Mouse (Mus musculus) WW6 (cell line): ENCODE data around the gene Fut1.

Experiments
- DNase-seq: peaks from one replicate; pipeline ENCODE4 v3.0.0-alpha.2; 2013; ENCODE audit warnings: low read depth, low spot score

Gene Fut1

GRCm38 (mm10) chr7:45667761-45668160 is 50.7 kb downstream of the Fut1 start:
- DNase-seq: no peak

- no peak for DNase-seq
These were observed 51.8 kb downstream of the Fut1 start for GRCm38 (mm10) chr7:45668921-45669320.
